Mouse (Mus musculus): ENCODE data around the gene Cacfd1.

Gene Cacfd1

DNA sequence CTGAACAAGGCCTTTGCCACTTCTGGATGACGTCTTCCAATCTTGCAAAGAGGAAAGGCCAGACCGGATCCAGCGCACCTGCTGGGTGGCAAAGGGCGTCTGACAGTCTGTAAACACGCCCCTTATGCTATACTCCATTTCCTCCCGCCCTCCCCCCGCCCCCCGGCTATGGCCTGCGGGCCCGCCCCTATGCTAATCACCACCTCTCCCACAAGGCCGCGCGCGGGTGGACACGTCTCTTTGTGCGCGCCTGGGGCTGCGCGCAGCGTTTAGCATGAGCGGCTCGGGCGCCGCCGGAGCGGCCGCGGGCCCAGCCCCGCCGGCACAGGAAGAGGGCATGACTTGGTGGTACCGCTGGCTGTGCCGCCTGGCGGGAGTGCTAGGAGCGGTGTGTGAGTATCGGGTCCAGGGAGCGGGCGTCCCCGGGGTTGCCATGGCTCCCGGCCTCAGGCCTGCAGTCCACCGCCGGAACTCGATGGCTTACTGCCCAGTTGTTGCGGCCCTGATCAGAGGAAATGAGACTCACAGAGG is at the start of gene Cacfd1:
Gene Cacfd1, plus strand, starts transcription at position 213 of the 531 bp plus-strand sequence.
- DNase-seq (ENCODE audit: low spot score in 2 of 2) = peak; percentile 81 to 84

DNA sequence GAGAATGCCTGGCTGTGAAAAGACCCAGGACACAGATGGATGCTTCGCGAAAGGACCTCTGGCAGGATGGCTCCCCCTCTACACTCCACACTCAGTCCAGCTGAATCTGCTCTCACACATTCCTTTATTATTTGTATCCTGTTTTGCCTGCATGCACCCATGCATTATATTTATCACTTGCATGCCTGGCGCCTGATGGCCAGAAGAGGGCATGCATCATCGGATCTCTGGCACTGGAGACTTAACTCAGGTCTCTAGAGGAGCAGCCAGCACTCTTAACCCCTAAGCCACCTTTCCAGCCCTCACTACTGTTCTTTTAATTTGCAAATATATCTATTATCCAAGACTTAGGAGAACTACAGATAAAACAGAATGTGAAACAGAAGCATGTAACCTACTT is 49.0 kb upstream of the Cacfd1 start:
- DNase-seq (ENCODE audit: low spot score in 2 of 2) = no peak

DNA sequence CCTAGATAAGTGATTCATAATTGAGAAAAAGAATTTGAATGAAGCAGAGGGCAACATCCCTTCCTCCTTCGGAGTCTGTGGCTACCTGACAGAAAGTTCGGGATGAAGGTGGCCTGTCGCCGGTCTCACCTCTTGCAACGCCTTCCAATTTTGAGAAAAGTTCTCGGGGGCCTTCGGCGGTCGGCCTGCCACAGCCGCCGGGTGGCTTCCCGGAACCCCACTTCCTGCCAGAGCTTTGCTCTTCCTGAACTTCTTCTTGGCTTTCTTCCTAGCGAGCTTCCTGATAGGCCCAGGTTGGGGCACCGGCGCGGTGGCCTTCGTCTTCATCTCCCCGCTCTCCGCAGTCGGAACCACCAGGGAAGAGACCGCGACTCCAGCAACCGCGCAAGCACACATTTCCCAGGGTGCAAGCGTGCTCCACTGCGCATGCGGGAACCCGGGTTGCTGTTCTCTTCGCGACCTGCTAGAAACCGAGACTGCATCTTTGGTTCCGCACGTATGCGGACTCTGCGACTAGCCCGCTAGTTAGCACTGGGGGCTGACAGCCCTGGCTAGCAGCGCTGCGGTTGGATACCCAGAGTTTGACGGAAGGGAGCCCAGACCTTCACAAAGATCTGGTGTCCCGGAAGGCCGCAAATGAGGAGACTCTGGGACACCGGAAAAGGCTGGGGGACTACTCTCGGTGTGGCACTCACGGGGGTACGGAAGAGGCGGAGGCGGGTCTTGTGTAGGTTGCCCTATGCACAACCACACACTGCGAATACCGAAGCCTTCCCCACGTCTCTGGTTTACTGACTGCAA is 45.6 kb upstream of the Cacfd1 start, which contains the start of gene Rexo4:
Gene Rexo4, minus strand, starts transcription at position 464 of the 801 bp plus-strand sequence.
- DNase-seq (ENCODE audit: low spot score in 2 of 2) = peak; percentile 97

DNA sequence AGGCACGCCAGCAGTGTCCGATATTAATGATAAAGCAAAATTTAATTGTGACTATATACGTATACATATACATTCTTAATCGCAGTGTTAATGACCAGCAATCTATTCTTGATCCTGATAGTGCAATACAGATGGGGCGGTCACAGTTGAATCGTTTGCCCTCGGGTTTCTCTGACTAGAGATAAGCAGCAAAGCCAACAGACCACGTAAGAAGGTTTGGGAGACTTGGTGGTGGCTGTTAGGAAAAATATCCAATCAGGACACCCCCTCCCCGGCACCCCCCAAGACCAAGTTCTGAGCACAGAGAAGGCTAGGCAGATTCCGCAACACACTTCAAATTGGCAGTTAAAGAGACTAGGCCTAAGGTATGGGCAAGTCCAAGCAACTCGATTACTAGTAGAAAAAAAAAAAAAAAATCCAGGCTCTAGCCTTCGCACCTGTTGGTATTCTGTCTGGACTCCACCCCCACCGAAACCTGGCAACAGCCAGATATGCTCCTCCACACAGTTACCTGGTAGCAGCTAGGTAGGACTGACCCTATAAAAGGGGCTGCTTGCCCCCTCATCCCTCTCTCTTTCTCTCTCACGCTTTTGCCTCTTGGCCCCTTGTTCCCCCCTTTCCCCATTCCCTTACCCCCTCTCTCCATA is 44.9 kb upstream of the Cacfd1 start:
- no peak for DNase-seq (ENCODE audit: low spot score in 2 of 2)

DNA sequence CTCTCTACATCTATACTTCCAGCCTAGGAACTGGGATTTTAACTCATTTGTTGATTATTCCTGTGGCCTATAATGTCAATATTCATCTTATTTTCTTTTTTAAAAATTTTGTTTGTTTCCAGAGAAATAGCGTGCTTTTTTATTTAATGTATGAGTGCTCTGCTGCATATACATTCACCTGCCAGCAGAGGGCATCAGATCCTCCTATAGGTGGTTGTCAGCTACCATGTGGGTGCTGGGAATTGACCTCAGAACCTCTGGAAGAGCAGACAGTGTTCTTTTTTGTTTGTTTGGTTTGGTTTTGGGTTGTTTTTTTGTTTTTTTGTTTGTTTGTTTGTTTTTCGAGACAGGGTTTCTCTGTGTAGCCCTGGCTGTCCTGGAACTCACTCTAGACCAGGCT is 42.5 kb upstream of the Cacfd1 start:
- no peak for DNase-seq (ENCODE audit: low spot score in 2 of 2)

DNA sequence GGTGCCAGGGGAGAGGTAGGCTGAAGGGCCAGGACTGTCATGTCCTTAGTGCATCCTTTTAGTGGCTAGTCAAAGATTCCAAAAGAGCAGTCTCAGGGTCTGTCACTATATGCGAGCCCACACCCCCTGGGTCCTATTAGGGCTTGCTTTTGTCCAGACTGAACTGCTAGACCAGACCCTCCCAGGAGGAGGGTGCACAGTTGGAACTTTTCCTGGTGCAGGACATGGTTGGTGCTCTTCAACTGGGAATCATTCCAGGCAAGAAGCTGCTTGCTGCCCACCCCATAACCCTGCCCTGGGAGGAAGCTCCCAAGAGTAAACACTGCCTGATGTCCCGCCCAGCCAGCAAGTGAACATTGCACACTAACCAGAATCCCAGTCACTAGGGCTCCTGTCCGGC is 36.6 kb upstream of the Cacfd1 start, which contains the start of gene Adamts13:
Gene Adamts13, plus strand, starts transcription at position 301 of the 400 bp plus-strand sequence.
- no peak for DNase-seq (ENCODE audit: low spot score in 2 of 2)

DNA sequence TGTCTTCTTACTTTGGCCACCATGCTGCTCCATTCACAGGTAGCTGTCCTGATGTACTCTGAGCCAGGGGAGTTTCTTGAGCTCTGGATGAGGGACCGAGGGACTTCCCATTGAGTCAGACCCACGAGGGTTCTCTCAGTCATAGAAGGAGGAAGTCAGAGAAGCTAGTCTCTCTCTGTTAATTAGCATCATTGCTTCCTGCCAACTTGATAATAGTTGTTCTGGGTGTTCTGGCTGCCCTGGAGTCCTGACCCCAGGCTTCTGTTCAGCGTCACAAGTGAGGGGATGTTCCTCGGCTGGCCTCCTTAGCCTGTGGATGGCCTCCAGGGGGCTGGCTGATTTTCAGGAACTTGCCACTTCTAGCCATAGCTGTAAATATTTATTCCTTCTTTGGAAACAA is 35.8 kb upstream of the Cacfd1 start:
- DNase-seq (ENCODE audit: low spot score in 2 of 2) = no peak

DNA sequence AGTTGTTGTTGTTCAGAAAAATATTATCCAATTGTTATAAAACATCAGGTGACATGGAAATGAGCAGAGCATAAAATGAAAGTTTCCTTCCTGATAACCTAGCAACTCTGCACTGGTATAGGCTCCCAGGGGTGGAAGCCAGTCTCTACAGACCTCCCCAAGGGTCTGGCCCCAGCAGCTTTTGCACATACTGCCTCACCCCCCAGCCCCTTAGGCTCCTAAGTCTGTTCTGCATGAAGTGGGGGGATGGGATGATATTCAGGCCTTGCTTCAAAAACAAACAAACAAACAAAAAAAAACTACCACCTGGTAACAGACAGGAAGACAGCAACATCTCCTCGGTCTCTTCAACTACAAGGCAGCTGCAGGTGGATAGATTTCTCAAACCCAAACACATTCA is 29.4 kb upstream of the Cacfd1 start:
- DNase-seq (ENCODE audit: low spot score in 2 of 2) = no peak

DNA sequence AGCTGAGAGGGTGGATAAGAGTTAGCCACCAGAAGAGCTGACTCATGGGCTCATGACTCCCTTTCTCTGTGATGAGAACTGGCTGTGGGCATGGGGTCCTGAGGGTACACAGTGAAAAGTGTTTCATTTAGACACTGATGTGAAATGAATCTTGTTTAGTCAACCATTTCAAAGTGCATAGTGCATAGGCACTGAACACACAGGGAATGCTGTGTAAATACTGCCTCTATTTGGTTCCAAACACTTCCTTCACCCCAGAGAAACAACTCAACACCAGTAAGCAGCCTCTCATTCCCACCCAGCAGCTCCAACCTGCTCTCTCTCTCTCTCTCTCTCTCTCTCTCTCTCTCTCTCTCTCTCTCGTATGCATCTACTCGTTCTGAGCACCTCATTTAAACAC is 25.5 kb upstream of the Cacfd1 start:
- DNase-seq (ENCODE audit: low spot score in 2 of 2) = no peak

DNA sequence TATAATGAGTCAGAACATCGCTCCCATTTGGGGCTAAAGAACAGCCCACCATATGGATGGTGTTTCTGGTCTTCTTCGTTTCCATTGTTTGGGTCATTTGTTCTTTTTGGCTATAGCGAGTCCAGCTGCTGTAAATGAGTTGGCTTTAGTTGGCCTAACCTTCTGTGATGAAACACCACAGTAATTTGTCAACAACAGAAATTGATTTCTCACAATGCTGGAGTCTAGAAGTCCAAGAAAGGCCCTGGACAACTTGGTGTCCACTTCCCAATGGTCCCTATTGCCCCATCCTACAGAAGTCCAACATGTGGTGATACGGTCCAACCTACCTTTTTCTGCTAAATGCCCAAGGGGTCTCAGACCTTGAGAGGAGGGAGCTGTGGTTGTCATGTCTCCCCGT is 25.1 kb upstream of the Cacfd1 start:
- no peak for DNase-seq (ENCODE audit: low spot score in 2 of 2)

DNA sequence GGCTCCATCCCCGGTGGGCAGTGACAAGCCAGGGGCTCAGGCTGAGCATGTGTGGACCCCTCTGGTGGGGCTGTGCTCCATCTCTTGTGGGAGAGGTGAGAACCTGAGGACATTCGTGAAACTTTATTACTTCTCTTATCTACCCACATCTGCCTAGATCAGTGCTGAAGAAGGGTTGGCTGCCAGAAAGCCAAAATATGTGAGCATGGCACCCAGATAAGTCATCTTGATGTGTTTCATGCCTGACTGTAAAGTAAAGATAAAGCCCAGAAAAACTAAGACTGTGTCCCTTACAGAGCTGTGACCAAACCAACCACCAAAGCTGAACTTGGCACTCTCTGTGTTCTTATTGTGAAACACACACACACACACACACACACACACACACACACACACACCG is 15.8 kb upstream of the Cacfd1 start:
- no peak for DNase-seq (ENCODE audit: low spot score in 2 of 2)

DNA sequence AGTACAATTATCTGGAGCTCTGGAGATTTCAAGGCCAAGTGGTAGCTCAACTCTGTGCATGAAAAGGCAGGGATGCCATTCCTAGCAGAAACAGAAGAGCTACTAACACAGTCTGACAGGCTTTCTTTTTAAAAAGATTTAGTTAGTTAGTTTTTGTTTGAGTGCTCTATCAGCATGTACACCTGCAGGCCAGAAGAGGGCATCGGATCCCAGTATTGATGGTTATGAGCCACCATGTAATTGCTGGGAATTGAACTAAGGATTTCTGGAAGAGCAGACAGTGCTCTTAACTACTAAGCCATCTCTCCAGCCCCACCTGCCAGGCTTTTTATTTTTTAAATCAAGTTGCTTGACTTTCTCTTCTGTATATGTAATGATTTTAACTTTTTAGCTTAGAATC is 12.2 kb upstream of the Cacfd1 start:
- no peak for DNase-seq (ENCODE audit: low spot score in 2 of 2)

DNA sequence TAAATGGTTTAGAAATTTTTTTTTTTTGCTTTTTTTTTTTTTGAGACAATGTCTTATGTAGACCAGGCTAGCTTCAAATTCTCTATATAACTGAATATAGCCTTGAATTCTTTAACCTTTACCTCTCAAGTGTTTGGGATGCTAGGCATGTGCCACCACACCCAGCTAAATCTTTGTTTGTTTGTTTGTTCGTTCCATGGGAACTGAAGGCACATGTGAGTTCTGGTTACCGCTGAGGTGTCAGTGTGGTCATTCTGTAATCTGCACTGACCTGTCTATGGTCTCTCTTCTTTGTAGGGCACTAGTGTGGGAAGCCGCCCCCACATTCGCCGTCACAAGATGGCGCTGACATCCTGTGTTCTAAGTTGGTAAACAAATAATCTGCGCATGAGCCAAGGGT is 11.7 kb upstream of the Cacfd1 start:
- DNase-seq (ENCODE audit: low spot score in 2 of 2) = no peak

DNA sequence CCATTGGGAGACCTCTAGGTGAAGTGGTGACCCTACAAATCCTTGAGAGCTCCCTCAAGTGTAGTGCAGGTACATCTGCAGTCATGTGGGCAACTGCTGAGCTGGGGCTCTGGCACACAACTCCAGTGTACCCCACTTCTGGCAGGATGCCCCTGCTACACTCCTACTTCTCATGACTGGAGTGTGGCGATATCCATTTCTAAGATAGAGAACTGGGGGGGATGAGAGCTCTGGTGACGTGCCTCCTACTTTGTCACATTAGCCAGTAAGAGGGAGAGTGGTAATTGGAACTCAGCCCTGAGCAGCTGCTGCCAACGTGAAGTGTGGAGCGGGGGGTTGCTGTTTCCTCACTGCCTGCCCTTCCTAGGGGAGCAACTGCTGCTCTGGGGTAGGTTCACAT is 3.5 kb upstream of the Cacfd1 start:
- DNase-seq (ENCODE audit: low spot score in 2 of 2) = no peak

DNA sequence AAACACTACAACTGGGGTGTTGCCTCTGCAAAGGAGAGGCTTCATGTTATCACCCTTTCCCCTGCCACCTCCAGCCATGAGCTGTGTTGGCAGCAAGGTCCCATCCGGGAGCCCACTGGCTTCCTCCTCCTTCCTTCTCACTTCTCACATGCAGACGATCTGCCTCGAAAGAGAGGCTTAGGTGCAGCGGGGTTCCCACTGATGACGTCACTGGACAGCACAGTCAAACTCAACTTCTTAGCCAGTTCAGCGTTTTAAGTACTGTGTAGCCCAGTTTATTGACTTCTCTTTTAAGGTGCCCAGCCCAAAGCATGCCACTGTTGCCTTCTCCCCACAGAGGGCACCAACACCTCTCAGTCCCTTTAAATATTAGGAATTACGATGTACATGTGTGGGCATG is 2.0 kb upstream of the Cacfd1 start:
- no peak for DNase-seq (ENCODE audit: low spot score in 2 of 2)

DNA sequence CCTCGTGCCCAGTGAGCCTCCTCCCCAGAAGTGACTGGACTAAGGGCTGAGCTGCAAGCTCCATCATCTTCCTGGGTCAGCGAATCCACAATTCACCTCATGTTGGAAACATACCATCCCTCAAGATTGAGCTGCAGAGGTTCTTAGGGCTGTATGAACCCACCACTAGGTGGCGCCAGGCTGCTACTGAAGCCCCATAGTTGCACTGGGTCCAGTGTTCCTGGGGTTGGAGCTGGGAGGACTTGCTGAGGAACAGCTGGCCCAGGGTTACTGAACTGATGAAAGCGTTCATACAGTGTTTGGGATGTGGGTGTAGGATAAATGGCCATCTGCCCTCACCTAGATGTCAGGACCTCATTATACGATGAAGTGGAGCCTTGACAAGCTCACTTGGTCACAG is 8.1 kb downstream of the Cacfd1 start:
- peak; percentile 68 to 78 for DNase-seq (ENCODE audit: low spot score in 2 of 2)

DNA sequence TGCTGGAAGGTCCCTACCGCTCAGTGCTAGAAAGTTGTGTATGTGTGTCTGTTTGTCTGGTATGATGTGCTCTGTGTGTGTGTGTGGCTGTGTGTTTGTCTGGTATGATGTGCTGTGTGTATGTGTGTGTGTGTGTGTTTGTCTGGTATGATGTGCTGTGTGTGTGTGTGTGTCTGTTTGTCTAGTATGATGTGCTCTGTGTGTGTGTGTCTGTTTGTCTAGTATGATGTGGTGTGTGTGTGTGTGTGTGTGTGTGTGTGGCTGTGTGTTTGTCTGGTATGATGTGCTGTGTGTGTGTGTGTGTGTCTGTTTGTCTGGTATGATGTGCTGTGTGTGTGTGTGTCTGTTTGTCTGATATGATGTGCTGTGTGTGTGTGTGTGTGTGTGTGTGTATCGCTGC is 9.8 kb downstream of the Cacfd1 start:
- DNase-seq (ENCODE audit: low spot score in 2 of 2) = no peak

DNA sequence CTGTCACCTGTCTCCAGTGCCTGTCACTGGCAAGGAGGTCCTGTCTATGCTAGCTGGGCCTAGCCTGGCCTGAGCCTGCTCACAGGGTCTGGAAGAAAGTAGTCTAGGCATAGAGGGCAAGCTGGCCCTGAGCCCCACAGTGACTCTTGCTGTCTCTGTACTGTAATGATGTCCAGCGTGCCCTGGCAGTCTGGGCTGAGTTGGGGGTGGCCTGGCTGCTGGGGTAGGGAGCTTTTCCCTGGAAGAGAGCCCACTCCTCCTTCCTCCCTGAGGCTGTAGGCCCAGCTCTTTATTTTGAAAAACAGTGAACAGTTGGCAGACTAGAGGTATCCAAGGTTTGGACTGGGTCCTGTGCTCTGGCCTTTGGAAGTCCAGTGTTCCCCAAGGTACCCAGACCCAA is 11.4 kb downstream of the Cacfd1 start:
- no peak for DNase-seq (ENCODE audit: low spot score in 2 of 2)

DNA sequence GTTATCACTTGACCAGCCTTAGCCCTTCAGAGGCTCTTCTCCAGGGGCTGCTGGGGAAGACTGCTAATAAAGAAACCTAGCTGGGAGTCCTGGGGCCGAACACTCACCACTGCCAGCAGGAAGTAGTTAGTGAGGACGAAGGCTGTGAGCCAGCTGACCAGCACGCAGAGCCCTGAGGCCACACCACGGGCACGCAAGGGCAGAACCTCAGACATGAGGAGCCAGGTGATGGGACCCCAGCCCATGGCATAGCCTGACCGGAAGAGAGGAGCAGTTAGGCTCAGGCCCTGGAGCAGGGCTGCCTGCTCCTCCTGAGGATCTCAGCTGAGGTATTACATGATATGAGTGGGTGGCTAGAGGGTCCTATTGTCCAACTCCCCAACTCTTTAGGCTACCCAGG is 12.9 kb downstream of the Cacfd1 start:
- DNase-seq (ENCODE audit: low spot score in 2 of 2) = no peak

DNA sequence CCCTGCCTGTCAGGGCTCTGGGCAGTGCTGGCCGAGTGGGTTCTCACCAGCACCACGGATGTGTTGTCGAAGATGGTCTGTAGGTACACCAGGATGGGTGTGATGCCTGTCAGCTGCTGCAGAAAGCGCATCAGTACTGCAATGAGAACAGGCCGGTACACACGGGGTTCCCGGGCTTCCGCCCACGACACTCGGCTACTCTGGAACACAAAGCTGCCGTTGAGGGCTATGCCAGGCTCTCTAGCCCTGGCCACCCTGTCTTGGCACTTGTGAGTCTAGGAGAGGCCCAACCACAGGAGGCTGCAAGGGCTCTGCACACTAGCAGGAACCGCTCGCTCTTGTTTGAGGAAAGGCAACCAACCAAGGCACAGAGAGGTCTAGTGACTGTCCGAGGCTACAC is 14.4 kb downstream of the Cacfd1 start:
- no peak for DNase-seq (ENCODE audit: low spot score in 2 of 2)

DNA sequence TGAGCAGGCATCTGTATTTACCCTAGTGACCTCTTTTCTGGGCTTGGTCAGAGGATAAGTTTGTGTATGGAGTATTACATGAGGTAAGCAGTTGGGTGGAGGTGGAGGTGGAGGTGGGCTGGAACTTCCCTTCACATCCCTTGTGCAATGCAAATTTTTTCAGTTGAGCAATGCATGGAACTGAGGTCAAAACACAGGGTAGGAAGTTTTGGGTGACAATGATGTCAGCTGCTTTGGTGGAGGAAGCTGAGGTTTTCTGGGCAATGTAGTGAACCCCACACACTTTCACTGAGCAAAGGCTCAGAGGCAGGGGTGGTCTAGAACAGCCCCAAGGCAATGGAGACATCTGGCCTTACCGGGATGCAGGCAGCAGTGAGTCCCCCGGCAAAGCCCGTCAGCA is 15.8 kb downstream of the Cacfd1 start:
- DNase-seq (ENCODE audit: low spot score in 2 of 2) = no peak

DNA sequence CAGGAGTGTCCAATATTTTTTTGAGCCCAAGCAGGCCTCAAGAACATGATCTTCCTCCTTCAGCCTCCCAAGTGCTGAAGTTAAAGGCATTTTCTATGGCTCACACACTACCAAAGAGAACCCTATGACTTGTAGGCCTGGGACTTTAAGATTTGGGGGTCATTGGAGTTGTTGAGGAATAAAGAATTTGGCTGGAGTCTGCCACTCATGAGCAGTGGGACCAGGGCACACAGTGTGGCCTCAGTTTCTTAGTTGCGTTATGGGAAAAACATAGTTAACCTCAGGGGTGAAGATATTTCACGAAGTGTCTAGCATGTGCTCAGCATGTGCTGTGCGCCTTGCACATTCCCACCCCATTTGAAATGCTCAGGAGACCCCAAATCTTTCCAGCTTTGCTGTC is 16.6 kb downstream of the Cacfd1 start:
- no peak for DNase-seq (ENCODE audit: low spot score in 2 of 2)

Data from frontal cortex, postnatal 36 days (tissue).